Mouse (Mus musculus): ENCODE results near the gene Gprc5b. TPM values are rescaled to one million over a fixed set of nuclear protein-coding genes. Genes with fewer than 3 reads are reported as not detected.
A peak's percentile ranks its signal among the peaks of the same experiment; 100 is the strongest.

Gprc5b gene
- 45.8 and 57.4 TPM in 2 replicates for polyA plus RNA-seq (2012; rRNA removed)

- no peaks in the 10 kb centered on the region for H3K27me3 ChIP-seq (ENCODE audit: control insufficient read depth, insufficient read depth, low read length)
- 0 out of 2 replicates have a peak, but pooled peaks have one; percentile 31 for TF ChIP-seq POLR2A (IDR thresholded peaks at IDR 0.05; ENCODE audit: control insufficient read depth, low read depth, low read length)
- TF ChIP-seq CTCF (IDR thresholded peaks at IDR 0.05; ENCODE audit: control insufficient read depth, insufficient read depth, insufficient replicate concordance, low read depth, low read length): no peak
- peak within 1 kb of the TSS; percentile 70 for H3K4me3 ChIP-seq (ENCODE audit: control insufficient read depth, low read depth, low read length)
- peaks cover 31% of the 10 kb centered on the region for H3K4me1 ChIP-seq (ENCODE audit: control insufficient read depth, insufficient read depth, low read length)
- H3K36me3 ChIP-seq (ENCODE audit: control insufficient read depth, insufficient read depth, low read length): no peaks in the 10 kb centered on the region
- peak within 1 kb of the TSS; percentile 53 for H3K27ac ChIP-seq (ENCODE audit: control insufficient read depth, insufficient read depth, low read depth, low read length)
Observed at GRCm38 (mm10) chr7:118995007-118995406, at the start of gene Gprc5b. Gene Gprc5b (minus strand): TSS chr7:118995211.

GRCm38 (mm10) chr7:119041502-119041901 lies 46.5 kb upstream of the Gprc5b start:
- Histone ChIP-seq H3K36me3 (ENCODE audit: control insufficient read depth, insufficient read depth, low read length) (no peaks in the 10 kb centered on the region), H3K27ac (ENCODE audit: control insufficient read depth, insufficient read depth, low read depth, low read length) (no peak overlapping the region), H3K4me3 (ENCODE audit: control insufficient read depth, low read depth, low read length) (no peak overlapping the region), H3K4me1 (ENCODE audit: control insufficient read depth, insufficient read depth, low read length) (no peaks in the 10 kb centered on the region), H3K27me3 (ENCODE audit: control insufficient read depth, insufficient read depth, low read length) (no peaks in the 10 kb centered on the region)
- TF ChIP-seq POLR2A (IDR thresholded peaks at IDR 0.05; ENCODE audit: control insufficient read depth, low read depth, low read length) (no peak), CTCF (IDR thresholded peaks at IDR 0.05; ENCODE audit: control insufficient read depth, insufficient read depth, insufficient replicate concordance, low read depth, low read length) (no peak)

GRCm38 (mm10) chr7:119037581-119037980 lies 42.6 kb upstream of the Gprc5b start:
- TF ChIP-seq CTCF (IDR thresholded peaks at IDR 0.05; ENCODE audit: control insufficient read depth, insufficient read depth, insufficient replicate concordance, low read depth, low read length) (no peak), POLR2A (IDR thresholded peaks at IDR 0.05; ENCODE audit: control insufficient read depth, low read depth, low read length) (no peak)

GRCm38 (mm10) chr7:119034243-119034961 lies 39.4 kb upstream of the Gprc5b start:
- no peaks in the 10 kb centered on the region for H3K4me1 ChIP-seq (ENCODE audit: control insufficient read depth, insufficient read depth, low read length)
- H3K27ac ChIP-seq (ENCODE audit: control insufficient read depth, insufficient read depth, low read depth, low read length): no peak overlapping the region
- no peaks in the 10 kb centered on the region for H3K27me3 ChIP-seq (ENCODE audit: control insufficient read depth, insufficient read depth, low read length)
- H3K36me3 ChIP-seq (ENCODE audit: control insufficient read depth, insufficient read depth, low read length): no peaks in the 10 kb centered on the region
- TF ChIP-seq POLR2A (IDR thresholded peaks at IDR 0.05; ENCODE audit: control insufficient read depth, low read depth, low read length): no peak
- no peak overlapping the region for H3K4me3 ChIP-seq (ENCODE audit: control insufficient read depth, low read depth, low read length)

More at GRCm38 (mm10) chr7:119037581-119037980, 42.6 kb upstream of the Gprc5b start:
- no peak overlapping the region for H3K27ac ChIP-seq (ENCODE audit: control insufficient read depth, insufficient read depth, low read depth, low read length)
- H3K36me3 ChIP-seq (ENCODE audit: control insufficient read depth, insufficient read depth, low read length): no peaks in the 10 kb centered on the region
- no peaks in the 10 kb centered on the region for H3K4me1 ChIP-seq (ENCODE audit: control insufficient read depth, insufficient read depth, low read length)
- H3K27me3 ChIP-seq (ENCODE audit: control insufficient read depth, insufficient read depth, low read length): no peaks in the 10 kb centered on the region
- H3K4me3 ChIP-seq (ENCODE audit: control insufficient read depth, low read depth, low read length): no peak overlapping the region

- Histone ChIP-seq H3K36me3 (ENCODE audit: control insufficient read depth, insufficient read depth, low read length) (no peaks in the 10 kb centered on the region), H3K27ac (ENCODE audit: control insufficient read depth, insufficient read depth, low read depth, low read length) (no peak overlapping the region), H3K4me3 (ENCODE audit: control insufficient read depth, low read depth, low read length) (peak overlapping the region; percentile 51), H3K27me3 (ENCODE audit: control insufficient read depth, insufficient read depth, low read length) (no peaks in the 10 kb centered on the region), H3K4me1 (ENCODE audit: control insufficient read depth, insufficient read depth, low read length) (no peaks in the 10 kb centered on the region; the same call in 1 of the 2 replicates)
- TF ChIP-seq POLR2A (IDR thresholded peaks at IDR 0.05; ENCODE audit: control insufficient read depth, low read depth, low read length): no peak
- TF ChIP-seq CTCF (IDR thresholded peaks at IDR 0.05; ENCODE audit: control insufficient read depth, insufficient read depth, insufficient replicate concordance, low read depth, low read length): peak; percentile 97
Observed at GRCm38 (mm10) chr7:119023394-119023921, 28.4 kb upstream of the Gprc5b start.

- Histone ChIP-seq H3K4me3 (ENCODE audit: control insufficient read depth, low read depth, low read length) (no peak overlapping the region), H3K4me1 (ENCODE audit: control insufficient read depth, insufficient read depth, low read length) (no peaks in the 10 kb centered on the region; the same call in 1 of the 2 replicates), H3K27ac (ENCODE audit: control insufficient read depth, insufficient read depth, low read depth, low read length) (no peak overlapping the region), H3K27me3 (ENCODE audit: control insufficient read depth, insufficient read depth, low read length) (no peaks in the 10 kb centered on the region), H3K36me3 (ENCODE audit: control insufficient read depth, insufficient read depth, low read length) (no peaks in the 10 kb centered on the region)
- peak; percentile 42; the same call in 1 of the 2 replicates for TF ChIP-seq CTCF (IDR thresholded peaks at IDR 0.05; ENCODE audit: control insufficient read depth, insufficient read depth, insufficient replicate concordance, low read depth, low read length)
- no peak for TF ChIP-seq POLR2A (IDR thresholded peaks at IDR 0.05; ENCODE audit: control insufficient read depth, low read depth, low read length)
Observed at GRCm38 (mm10) chr7:119022238-119023156, 27.5 kb upstream of the Gprc5b start.

GRCm38 (mm10) chr7:119019537-119019936 lies 24.5 kb upstream of the Gprc5b start:
- Histone ChIP-seq H3K4me3 (ENCODE audit: control insufficient read depth, low read depth, low read length) (no peak overlapping the region), H3K27ac (ENCODE audit: control insufficient read depth, insufficient read depth, low read depth, low read length) (no peak overlapping the region), H3K36me3 (ENCODE audit: control insufficient read depth, insufficient read depth, low read length) (no peaks in the 10 kb centered on the region), H3K4me1 (ENCODE audit: control insufficient read depth, insufficient read depth, low read length) (no peaks in the 10 kb centered on the region; the same call in 1 of the 2 replicates), H3K27me3 (ENCODE audit: control insufficient read depth, insufficient read depth, low read length) (no peaks in the 10 kb centered on the region)
- TF ChIP-seq CTCF (IDR thresholded peaks at IDR 0.05; ENCODE audit: control insufficient read depth, insufficient read depth, insufficient replicate concordance, low read depth, low read length) (peak; percentile 40; the same call in 1 of the 2 replicates), POLR2A (IDR thresholded peaks at IDR 0.05; ENCODE audit: control insufficient read depth, low read depth, low read length) (no peak)
